In genomic region chr7:118448134-118448967, GRCm38 (mm10) we compare ENCODE assay signal across 8 mouse cellular contexts. TPM values are rescaled to one million over a fixed set of nuclear protein-coding genes. Genes with fewer than 3 reads are reported as not detected.
DNase-seq lines count a peak whose midpoint lies in the region; ATAC-seq and TF ChIP-seq lines count a peak whose summit lies in the region.

TSS of gene Syt17 (minus strand) at chr7:118448222.

- H3K4me1 ChIP-seq in forebrain, embryonic 15.5 days: peaks cover 19% of the 10 kb centered on the region
- H3K4me1 ChIP-seq in lung, embryonic 14.5 days (ENCODE audit: insufficient read depth): peaks cover 7% of the 10 kb centered on the region; the same call in 1 of the 2 replicates

- H3K27me3 ChIP-seq in forebrain, embryonic 15.5 days: no peaks in the 10 kb centered on the region
- peaks cover 17% of the 10 kb centered on the region for H3K27me3 ChIP-seq in lung, embryonic 14.5 days (ENCODE audit: insufficient read depth, low read length)

- intact Hi-C loops in heart, postnatal 25 days (cut with DNase I): loop anchor here (1.0 to 10.0 kb wide), 4 partner anchors 70 to 236 kb away; no protein-coding TSS in a partner anchor

- peak within 1 kb of the TSS; percentile 71 for H3K4me3 ChIP-seq in forebrain, embryonic 15.5 days
- H3K4me3 ChIP-seq in lung, embryonic 14.5 days (ENCODE audit: low read depth, low read length): peak within 1 kb of the TSS; percentile 56

- no peaks in the 10 kb centered on the region for H3K9me3 ChIP-seq in forebrain, embryonic 15.5 days
- no peaks in the 10 kb centered on the region for H3K9me3 ChIP-seq in lung, embryonic 14.5 days (ENCODE audit: low read depth, low read length)

- peak; percentile 91 for DNase-seq in Muller cell, postnatal 12 days (ENCODE audit: inconsistent ontology term)
- peak; percentile 20 for DNase-seq in cerebellum, adult 11 months
- DNase-seq in heart, postnatal 25 days (ENCODE audit: low spot score): peak; percentile 53
- peak in 1 of 2 experiments; percentile 57 for DNase-seq in layer of hippocampus, adult 18-20 months (ENCODE audit: low spot score in 2 of 2)
- peak; percentile 85 for DNase-seq in lung, embryonic 14.5 days
- peak; percentile 33 for DNase-seq in ovary, postnatal 14 days (ENCODE audit: low spot score)

- H3K9ac ChIP-seq in forebrain, embryonic 15.5 days (replicated peaks): peak within 1 kb of the TSS; percentile 60
- H3K9ac ChIP-seq in lung, embryonic 14.5 days: peak within 1 kb of the TSS; percentile 48

- peak within 1 kb of the TSS; percentile 98 for H3K4me2 ChIP-seq in forebrain, embryonic 15.5 days (replicated peaks)
- H3K4me2 ChIP-seq in lung, embryonic 14.5 days: peak within 1 kb of the TSS; percentile 97

- no peak within 1 kb of the TSS for H3K27ac ChIP-seq in forebrain, embryonic 15.5 days (replicated peaks)
- H3K27ac ChIP-seq in lung, embryonic 14.5 days (ENCODE audit: low read depth): no peak within 1 kb of the TSS

- peak; percentile 71 for ATAC-seq in forebrain, embryonic 15.5 days (replicated peaks)
- peak; percentile 64 for ATAC-seq in lung, embryonic 14.5 days (ENCODE audit: insufficient read depth)
- no peak for ATAC-seq in erythroid progenitor cell, adult 5-6 weeks (replicated peaks; ENCODE audit: low FRiP score, poor library complexity, severe bottlenecking)

- peak; percentile 73 for TF ChIP-seq CTCF in lung, embryonic 14.5 days (IDR thresholded peaks at IDR 0.05; ENCODE audit: low read depth)

- H3K36me3 ChIP-seq in forebrain, embryonic 15.5 days: no peaks in the 10 kb centered on the region
- H3K36me3 ChIP-seq in lung, embryonic 14.5 days (ENCODE audit: insufficient read depth): no peaks in the 10 kb centered on the region

- WGBS in forebrain, embryonic 15.5 days: under 1% methylated on average over 57 of the region's 58 CpGs
- under 1% methylated on average over 57 of the region's 58 CpGs for WGBS in lung, embryonic 14.5 days

RNA-seq across cellular contexts. Expression of gene Syt17, which starts in this region (rescaled TPM):
- 5.9 and 6.5 TPM in 2 replicates for polyA plus RNA-seq in forebrain, embryonic 15.5 days (2015; fragmentation: Nextera tagmentation; extraction: Ambion mirVana)
- total RNA-seq in heart, postnatal 25 days (2021): 1 to 10 TPM; 1.3 to 1.7 TPM
- total RNA-seq in layer of hippocampus, adult 18-20 months (2021): 10 to 100 TPM; 87.5 to 95.5 TPM
- polyA plus RNA-seq in lung, embryonic 14.5 days (2014; fragmentation: Nextera tagmentation; extraction: Ambion mirVana): 2.2 and 2.5 TPM in 2 replicates
- total RNA-seq in erythroid progenitor cell, adult 5-6 weeks (2015; ENCODE audit: low replicate concordance): not detected in 2 replicates
- total RNA-seq in erythroid progenitor cell, adult 5-6 weeks (2017; ENCODE audit: low replicate concordance): 0.51 TPM in 1 of 2 replicates, not detected in the other

Comparison
In these comparisons a context has a peak if more than half of its experiments do, and no peak if none do; other contexts are left out.
1. RNA of gene Syt17 (total RNA-seq): 87.5 to 95.5 TPM in layer of hippocampus, adult 18-20 months; 1.3 to 1.7 TPM in heart, postnatal 25 days and 0.51 TPM in erythroid progenitor cell, adult 5-6 weeks; every median in the first group is over 10 times any median in the second.